Comparison of ENCODE assay signal across 8 mouse cellular contexts in the genomic region with DNA sequence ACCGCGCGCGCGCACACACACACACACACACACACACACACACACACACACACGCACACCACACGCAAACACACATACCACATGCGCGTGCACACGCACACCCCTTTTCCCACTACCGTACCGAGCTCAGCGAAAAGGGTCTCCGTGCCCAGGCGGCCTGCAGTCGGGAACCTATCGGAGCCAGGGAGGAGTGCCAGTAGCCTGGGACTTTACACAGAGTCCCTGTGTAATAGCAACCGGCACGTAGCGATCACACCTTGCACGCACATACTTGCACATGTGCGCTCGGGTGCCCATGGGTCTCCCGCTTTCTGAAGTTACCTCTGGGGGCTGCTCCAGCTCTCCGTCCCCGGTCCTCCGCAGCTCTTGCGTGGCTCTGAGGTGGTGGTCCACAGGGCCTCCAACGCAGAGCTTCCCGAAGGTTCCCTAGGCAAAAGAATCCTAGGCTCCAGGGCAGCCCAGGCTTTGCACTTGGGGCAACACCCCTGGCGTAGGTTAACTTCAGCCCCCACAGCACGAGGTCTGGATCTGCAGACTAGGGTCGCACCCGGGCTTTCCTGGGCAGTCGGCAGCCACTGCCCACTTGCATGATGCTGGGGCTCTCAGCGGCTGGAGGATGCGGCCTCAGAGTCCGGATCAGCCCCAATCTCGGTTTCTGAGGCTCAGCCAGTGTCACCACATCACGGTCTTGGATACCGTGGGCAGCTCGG. TPM values are rescaled to one million over a fixed set of nuclear protein-coding genes. Genes with fewer than 3 reads are reported as not detected.
A peak's percentile ranks its signal among the peaks of the same experiment; 100 is the strongest.
DNase-seq lines count a peak whose midpoint lies in the region; ATAC-seq and TF ChIP-seq lines count a peak whose summit lies in the region.

No protein-coding gene starts in this region.

- no peak overlapping the region for H3K27ac ChIP-seq in layer of hippocampus, adult 2 months
- H3K27ac ChIP-seq in forebrain, postnatal 0 days (ENCODE audit: low read depth, low read length), result no peak overlapping the region

- ATAC-seq in forebrain, postnatal 0 days, result peak; percentile 55
- ATAC-seq in erythroid progenitor cell, adult 5-6 weeks (replicated peaks; ENCODE audit: low FRiP score, poor library complexity, severe bottlenecking), result no peak

- no peak for DNase-seq in layer of hippocampus, adult 2 months (ENCODE audit: low spot score in 2 of 2)
- DNase-seq in layer of hippocampus, adult 8-10 months (ENCODE audit: low spot score in 2 of 2), result no peak
- peak; percentile 38 for DNase-seq in cerebellum, adult 9-11 months
- DNase-seq in forebrain, postnatal 0 days, result peak; percentile 44
- DNase-seq in mesoderm, embryonic 11.5 days (ENCODE audit: low read depth, low spot score), result peak; percentile 34
- DNase-seq in layer of hippocampus, adult 11-12 months (ENCODE audit: low spot score), result no peak
- no peak for DNase-seq in gastrocnemius, adult 8-10 months (ENCODE audit: low spot score in 2 of 2)

- H3K9ac ChIP-seq in forebrain, postnatal 0 days, result peak overlapping the region; percentile 52

- H3K4me1 ChIP-seq in forebrain, postnatal 0 days (ENCODE audit: insufficient read depth), result no peaks in the 10 kb centered on the region

- no peaks in the 10 kb centered on the region for H3K36me3 ChIP-seq in forebrain, postnatal 0 days (ENCODE audit: insufficient read depth)

- no peak for TF ChIP-seq CTCF in layer of hippocampus, adult 2 months (conservative IDR thresholded peaks at IDR 0.05)
- no peak for TF ChIP-seq CTCF in forebrain, postnatal 0 days (IDR thresholded peaks at IDR 0.05; ENCODE audit: low read depth)

- H3K27me3 ChIP-seq in forebrain, postnatal 0 days (ENCODE audit: insufficient read depth, low read length), result no peaks in the 10 kb centered on the region; the same call in none of the 2 replicates

- WGBS in forebrain, postnatal 0 days, result 3% methylated on average over 42 of the region's 42 CpGs

- H3K4me2 ChIP-seq in forebrain, postnatal 0 days (ENCODE audit: low read depth), result peak overlapping the region; percentile 95

- H3K4me3 ChIP-seq in layer of hippocampus, adult 2 months, result peak overlapping the region; percentile 41
- peak overlapping the region; percentile 50 for H3K4me3 ChIP-seq in forebrain, postnatal 0 days (ENCODE audit: low read depth, low read length)

- H3K9me3 ChIP-seq in forebrain, postnatal 0 days (ENCODE audit: low read length), result no peaks in the 10 kb centered on the region

RNA-seq across cellular contexts. Expression of a gene that starts 0.5 kb away (rescaled TPM):
- total RNA-seq in layer of hippocampus, adult 2 months (2021), result 1 to 10 TPM; 2.9 to 3.2 TPM
- total RNA-seq in layer of hippocampus, adult 8-10 months (2022), result 1 to 10 TPM; 4.4 to 4.8 (median 4.5) TPM
- 9.2 and 10.1 TPM in 2 replicates for total RNA-seq in forebrain, postnatal 0 days (2014; rRNA removed)
- polyA plus RNA-seq in forebrain, postnatal 0 days (2015; fragmentation: Nextera tagmentation; extraction: Ambion mirVana), result 1.6 and 2.7 TPM in 2 replicates
- not detected for total RNA-seq in gastrocnemius, adult 8-10 months (2022)
- total RNA-seq in erythroid progenitor cell, adult 5-6 weeks (2015; ENCODE audit: low replicate concordance), result not detected in 2 replicates
- not detected in 2 replicates for total RNA-seq in erythroid progenitor cell, adult 5-6 weeks (2017; ENCODE audit: low replicate concordance)

Comparison
In these comparisons a context has a peak if more than half of its experiments do, and no peak if none do; other contexts are left out.
1. DNase-seq: peak in cerebellum, adult 9-11 months (single experiment), forebrain, postnatal 0 days (single experiment) and mesoderm, embryonic 11.5 days (single experiment); none in layer of hippocampus, adult 2 months (0 of 2), layer of hippocampus, adult 8-10 months (0 of 2), layer of hippocampus, adult 11-12 months (single experiment) and gastrocnemius, adult 8-10 months (0 of 2).